Mouse (Mus musculus) ES-CJ7 (cell line): ENCODE measurements at regions not wholly inside any gene's neighbourhood (a gene's known extent, or its start where the extent isn't known, plus 50 kb on each side); places are given as distances from the start of the nearest gene placed in this dataset.

Experiments
- DNase-seq: peaks from one replicate; pipeline ENCODE4 v3.0.0; 2011; ENCODE audit warnings: low read depth, low spot score

DNA sequence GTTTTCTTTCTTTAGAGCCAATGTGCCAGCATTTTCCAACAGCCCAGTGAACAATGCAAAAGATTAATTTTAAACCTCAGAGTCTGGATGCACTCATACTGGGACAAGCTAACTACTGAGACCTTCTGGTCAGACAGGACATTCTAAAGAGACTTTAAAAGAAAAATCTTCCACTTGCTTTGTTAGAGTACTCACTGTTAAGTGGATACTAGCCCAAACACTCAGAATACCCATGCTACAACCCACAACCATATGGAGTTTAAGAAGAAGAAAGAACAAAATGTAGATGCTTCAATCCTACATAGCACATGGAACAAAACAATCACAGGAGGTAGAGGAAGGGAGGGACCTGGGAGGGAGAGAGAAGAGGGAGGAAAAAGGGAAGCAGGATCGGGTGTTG lies 167.3 kb upstream of the Slc35b3 start:
- no peak for DNase-seq

DNA sequence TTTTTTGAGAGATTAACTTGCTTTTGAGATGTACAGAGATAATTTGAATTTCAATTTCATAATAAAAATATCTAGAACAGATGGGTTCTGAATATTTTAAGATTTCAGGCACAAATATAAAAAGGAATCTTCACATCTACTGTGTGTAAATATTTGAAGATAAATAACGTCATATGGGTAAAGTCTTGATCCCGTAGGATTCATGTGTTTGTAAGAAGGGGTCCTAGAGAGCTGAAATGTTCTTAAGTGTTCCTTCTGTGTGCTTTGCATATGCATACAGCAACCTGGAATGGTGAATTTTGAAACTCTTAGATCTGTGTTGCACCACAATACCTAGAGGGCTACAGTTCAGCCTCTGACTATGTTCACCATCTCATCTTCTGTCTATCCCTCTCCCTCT lies 131.4 kb upstream of the Slc35b3 start:
- DNase-seq = no peak

DNA sequence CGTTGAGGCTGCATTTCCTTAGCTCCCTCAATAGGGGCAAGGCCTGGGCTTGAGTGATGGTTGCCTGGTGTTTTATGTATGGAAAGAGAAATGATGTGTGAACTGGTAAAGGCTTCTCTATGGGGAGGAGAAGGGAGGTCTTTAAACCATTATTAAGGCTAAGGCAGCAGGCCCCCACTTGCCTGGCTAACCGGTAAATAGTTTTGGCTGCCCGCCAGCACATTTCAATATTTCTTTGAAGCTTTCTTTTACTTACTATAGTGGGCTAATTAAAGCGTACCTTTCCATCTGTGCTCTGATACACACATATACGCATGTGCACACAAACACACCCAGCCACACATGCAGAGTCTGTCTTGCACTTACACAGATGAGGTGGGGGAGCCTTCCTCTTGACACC lies 123.9 kb upstream of the Slc35b3 start:
- DNase-seq = no peak

DNA sequence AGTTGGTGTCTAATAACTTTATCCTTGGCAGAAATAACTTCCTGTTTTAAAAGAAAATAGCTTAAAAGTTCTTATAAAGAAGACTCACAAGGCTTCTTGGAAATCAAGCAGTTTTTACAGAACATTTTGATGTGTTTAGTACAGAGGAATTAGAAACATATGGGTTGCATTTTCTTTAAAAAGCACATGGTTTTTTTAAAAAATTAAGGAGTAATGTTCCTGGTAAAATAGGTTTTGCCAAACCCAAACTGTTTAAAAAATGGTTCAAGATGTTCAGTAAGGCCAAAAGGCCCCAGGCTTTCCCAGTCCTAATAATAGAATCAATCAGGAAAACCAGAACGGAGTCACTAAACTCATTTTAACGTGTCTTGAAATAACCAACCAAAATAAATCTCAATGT lies 113.5 kb upstream of the Slc35b3 start:
- no peak for DNase-seq

DNA sequence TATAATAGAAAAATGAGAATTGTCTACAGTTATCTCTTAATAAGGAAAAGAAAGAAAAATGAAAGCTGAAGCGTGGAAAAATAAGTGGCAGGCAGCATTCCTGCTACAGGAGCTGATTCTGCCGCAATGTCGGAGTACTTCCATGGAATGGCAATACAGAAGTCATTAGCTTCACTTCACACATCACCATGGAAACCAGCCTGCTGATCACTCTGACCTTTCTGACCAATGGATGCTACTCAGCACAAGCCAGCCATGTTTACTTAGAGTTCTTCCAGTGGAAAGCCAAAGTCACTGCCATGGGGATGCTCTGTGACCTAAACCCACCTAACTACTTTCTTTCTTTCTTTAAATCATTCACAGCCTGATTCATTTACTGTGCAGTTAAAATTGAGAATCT lies 71.6 kb upstream of the Slc35b3 start:
- DNase-seq = peak; percentile 8

DNA sequence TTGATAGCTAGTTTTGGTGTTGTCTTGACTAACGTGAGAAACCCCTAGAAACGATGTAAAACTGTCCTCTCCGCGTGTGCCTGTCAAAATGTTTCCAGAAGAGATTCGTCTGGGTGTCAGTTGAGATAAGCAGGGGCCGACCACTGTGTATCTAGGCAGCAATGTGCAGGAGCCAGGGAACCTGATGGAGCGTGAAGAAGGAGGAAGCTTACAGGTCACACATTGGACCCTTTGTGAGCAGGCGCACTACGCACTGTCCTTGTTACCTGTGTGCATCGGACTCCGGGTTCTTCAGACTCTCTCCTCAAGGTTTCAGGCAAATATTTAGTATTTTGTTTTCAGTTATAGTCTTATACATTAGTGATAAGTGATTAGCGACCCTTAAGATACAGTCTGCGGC lies 59.5 kb upstream of the Slc35b3 start:
- no peak for DNase-seq

DNA sequence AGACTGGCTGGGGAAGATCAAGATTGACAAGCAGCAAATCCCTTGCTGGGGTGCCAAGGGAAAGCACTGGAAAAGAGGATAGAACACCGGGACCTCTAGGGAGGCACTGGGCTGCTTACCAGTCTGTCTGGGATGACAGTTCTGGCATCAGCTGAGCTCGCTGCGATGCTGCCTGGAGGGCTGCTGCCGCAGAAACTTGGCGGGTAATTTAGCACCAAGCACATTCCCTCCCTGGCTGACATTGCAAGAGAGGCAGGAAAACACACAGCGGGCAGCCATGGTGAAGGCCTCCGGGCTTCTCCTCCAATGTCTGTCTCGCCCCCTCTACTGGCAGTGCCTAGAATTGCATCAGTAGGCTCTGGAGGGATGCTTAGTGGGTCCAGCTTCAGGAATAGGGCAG lies 51.0 kb upstream of the Slc35b3 start:
- DNase-seq = peak; percentile 86
